Mouse (Mus musculus) olfactory bulb, adult 2 months (tissue): ENCODE results near the gene Asb4.

Source experiments
- CTCF ChIP-seq: fragments of 200-500 bp; IDR thresholded peaks from 2 replicates; pipeline ENCODE4 v1.5.1; 2012; ENCODE audit warnings: low read depth, mild to moderate bottlenecking, low read length, moderate library complexity; ENCODE audit not compliant: insufficient read depth
- POLR2A ChIP-seq: fragments of 200-500 bp; IDR thresholded peaks from 2 replicates; pipeline ENCODE4 v1.6.1; 2012; ENCODE audit warnings: mild to moderate bottlenecking, low read depth, low read length, moderate library complexity; ENCODE audit not compliant: insufficient read depth

- no peak for TF ChIP-seq POLR2A
- no peak for TF ChIP-seq CTCF
Observed at GRCm38 (mm10) chr6:5423594-5423993, 40.4 kb downstream of the Asb4 start.
